Mouse (Mus musculus): ENCODE measurements around the gene Gm45623. TPM values are rescaled to one million over a fixed set of nuclear protein-coding genes. Genes with fewer than 3 reads are reported as not detected.

Gene Gm45623
- total RNA-seq, 2 experiments from 2014 or later, result 13.0 to 16.7 TPM

GRCm38 (mm10) chr13:56757201-56757600 is 3.6 kb upstream of the Gm45623 start:
- intact Hi-C loops (cut with DNase I), result loop anchor here (10.0 kb wide), 1 partner anchor 282 kb away; no protein-coding TSS in a partner anchor

GRCm38 (mm10) chr13:56755871-56756270 is 2.2 kb upstream of the Gm45623 start:
- intact Hi-C loops (cut with DNase I), result loop anchor here (10.0 kb wide), 1 partner anchor 281 kb away; no protein-coding TSS in a partner anchor
- no peak for DNase-seq (ENCODE audit: low spot score in 2 of 2)

More at GRCm38 (mm10) chr13:56757201-56757600, 3.6 kb upstream of the Gm45623 start:
- DNase-seq (ENCODE audit: low spot score in 2 of 2), result no peak

- no peak for DNase-seq (ENCODE audit: low spot score in 2 of 2)
- intact Hi-C loops (cut with DNase I), result loop anchor here (10.0 kb wide), 1 partner anchor 278 kb away; no protein-coding TSS in a partner anchor
Observed at GRCm38 (mm10) chr13:56752474-56753191, 994 bp downstream of the Gm45623 start.

DNA sequence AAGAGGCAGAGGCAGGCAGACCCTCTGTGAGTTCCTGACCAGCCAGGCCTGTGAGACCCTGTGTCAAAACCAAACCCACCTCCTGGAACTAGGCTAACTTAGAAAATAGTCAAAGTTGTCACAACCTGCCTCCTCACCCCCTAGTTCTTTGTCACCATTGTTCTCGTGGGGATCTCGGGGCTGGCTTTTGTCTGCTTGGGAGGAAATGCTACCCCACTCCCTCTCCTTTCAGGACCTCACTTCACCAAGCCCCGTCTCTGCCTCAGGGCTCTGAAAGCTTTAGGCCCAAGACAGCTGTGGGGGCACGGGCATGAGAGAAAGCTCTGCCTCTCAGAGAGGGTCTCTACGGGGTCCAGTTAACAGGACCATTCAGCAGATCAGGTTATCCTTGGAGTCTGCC is 1.9 kb downstream of the Gm45623 start:
- intact Hi-C loops (cut with DNase I), result loop anchor here (10.0 kb wide), 1 partner anchor 277 kb away; no protein-coding TSS in a partner anchor
- no peak for DNase-seq (ENCODE audit: low spot score in 2 of 2)

GRCm38 (mm10) chr13:56749377-56749776 is 4.2 kb downstream of the Gm45623 start:
- intact Hi-C loops (cut with DNase I), result no loop called here
- no peak for DNase-seq (ENCODE audit: low spot score in 2 of 2)

- no peak for DNase-seq (ENCODE audit: low spot score in 2 of 2)
- intact Hi-C loops (cut with DNase I), result no loop called here
Observed at GRCm38 (mm10) chr13:56747554-56747953, 6.1 kb downstream of the Gm45623 start.

DNA sequence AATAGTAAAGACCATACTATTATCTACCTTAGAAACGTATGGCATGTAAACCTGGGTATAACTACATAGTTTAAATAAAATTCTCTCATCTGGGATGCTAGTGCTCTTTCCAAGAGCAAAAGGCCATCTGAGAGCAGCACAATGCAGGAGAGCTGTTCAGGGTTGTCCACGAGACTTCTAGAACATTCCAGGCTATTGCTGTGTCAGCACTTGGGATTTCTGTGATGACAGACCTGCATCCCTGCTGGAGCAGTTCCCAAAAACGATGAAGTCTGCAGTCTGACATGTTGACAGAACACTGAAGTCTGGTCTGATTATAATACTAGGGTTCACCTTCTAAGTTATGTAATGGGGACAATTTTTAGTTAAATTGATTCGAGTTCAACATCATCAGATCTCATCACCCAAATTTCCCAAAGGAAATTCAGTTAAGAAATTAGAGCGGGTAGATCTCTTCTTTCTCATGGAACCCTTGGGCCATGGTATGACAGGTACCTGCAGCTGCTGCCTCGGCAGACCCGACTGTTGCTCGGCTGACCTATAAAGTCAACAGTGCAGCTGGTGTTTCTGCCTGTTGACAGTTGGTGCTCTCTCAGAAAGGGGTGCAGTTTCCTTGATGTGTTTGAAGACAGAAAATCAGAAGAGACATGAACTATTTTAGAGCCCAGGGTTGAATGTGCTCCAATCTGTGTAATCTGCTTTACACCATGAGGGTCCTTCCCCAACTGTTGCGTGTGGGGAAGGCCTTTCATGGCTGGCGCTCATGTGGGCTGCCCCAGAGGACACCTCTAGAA is 6.7 kb downstream of the Gm45623 start:
- no peak for DNase-seq (ENCODE audit: low spot score in 2 of 2)
- intact Hi-C loops (cut with DNase I), result no loop called here

- intact Hi-C loops (cut with DNase I), result no loop called here
- no peak for DNase-seq (ENCODE audit: low spot score in 2 of 2)
Observed at GRCm38 (mm10) chr13:56742325-56742901, 11.2 kb downstream of the Gm45623 start.

DNA sequence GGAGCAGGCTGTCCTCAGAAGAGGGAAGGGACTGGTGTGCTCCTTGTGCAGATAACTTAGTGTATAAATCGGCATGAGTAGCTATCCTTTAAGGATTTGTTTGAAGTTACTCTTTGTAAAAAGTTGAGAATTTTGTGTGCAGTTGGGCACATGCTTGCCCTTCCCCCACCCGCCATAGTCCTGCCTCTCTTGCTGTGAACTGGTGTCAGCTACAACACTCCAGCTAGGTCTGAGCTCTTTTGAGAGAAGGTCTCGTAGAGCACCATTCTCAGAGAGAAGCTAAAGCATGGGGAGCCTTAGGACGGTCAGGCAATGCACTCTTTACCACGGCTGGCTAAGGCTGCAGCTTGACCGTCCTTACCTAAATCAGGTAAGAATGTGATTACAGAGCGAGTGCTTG is 11.9 kb downstream of the Gm45623 start:
- no peak for DNase-seq (ENCODE audit: low spot score in 2 of 2)
- intact Hi-C loops (cut with DNase I), result no loop called here

DNA sequence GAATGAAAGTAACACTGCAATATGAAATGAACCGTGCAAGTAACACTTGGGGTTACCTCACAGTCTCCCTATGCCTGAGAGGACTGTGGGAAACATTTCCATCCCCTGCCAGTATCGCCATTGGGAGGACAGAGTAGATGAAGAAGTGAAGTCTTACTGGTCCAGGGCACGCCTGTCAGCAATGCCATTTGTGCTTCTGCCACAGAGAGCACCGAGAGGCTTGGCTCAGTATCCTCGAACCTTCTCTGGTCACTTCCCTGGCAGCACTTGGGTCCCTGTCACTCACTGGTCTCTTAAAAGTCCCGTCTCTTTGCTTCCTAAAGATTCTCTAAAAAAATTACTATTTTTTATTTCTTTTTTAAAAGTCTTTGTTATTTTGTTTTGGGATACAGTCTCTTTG is 13.1 kb downstream of the Gm45623 start:
- no peak for DNase-seq (ENCODE audit: low spot score in 2 of 2)
- intact Hi-C loops (cut with DNase I), result no loop called here

- no peak for DNase-seq (ENCODE audit: low spot score in 2 of 2)
Observed at GRCm38 (mm10) chr13:56739556-56739955, 14.1 kb downstream of the Gm45623 start.

DNA sequence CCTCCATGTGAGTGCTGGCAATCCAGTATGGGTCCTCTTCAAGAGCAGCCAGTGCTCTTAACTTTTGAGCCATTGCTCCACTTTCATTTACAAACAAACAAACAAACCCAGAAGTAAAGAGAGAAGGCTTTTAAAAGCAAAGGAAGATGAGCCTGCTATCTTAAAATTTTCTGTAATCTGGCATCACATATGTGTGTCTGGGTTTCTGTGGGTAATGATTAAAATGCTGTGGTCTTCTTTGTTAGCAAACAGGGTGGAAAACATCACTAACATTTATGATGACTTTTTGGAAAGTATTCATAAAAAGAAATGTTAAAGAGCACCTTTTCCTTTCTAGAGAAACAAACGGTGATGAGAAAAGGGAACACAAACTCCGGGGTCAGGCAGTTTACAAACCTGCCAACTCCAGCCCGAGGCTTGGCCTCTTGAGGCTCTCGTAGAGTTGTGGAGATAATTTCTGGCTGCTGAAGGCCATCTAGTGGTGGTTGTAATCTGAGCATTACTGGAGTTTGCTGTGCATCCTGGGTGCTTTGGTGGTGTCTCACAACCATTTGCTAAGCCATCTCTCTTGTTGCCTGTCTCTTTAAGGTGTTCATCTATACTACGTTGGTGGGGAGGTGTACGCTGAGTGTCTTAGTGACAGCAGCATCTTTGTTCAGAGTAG is 18.3 kb downstream of the Gm45623 start:
- DNase-seq (ENCODE audit: low spot score in 2 of 2), result peak in 1 of 2 experiments; percentile 18
- intact Hi-C loops (cut with DNase I), result no loop called here

More at GRCm38 (mm10) chr13:56739556-56739955, 14.1 kb downstream of the Gm45623 start:
- intact Hi-C loops (cut with DNase I), result no loop called here

DNA sequence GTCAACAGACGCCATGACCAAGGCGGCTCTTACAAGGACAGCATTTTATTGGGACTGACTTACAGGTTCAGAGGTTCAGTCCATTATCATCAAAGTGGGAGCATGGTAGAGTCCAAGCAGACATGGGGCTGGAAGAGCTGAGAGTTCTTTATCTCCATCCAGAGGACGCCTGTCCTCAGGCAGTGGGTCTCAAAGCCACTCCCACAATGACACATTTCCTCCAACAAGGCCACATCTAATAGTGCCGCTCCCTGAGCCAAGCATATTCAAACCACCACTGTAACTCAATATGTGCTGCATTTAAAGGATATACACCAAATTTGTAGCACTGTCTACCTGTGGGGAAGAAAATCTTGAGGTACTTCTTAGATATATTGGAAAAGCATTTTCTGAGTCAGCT is 19.0 kb downstream of the Gm45623 start:
- intact Hi-C loops (cut with DNase I), result loop anchor here (5.0 kb wide), 1 partner anchor 177 kb away; no protein-coding TSS in a partner anchor
- DNase-seq (ENCODE audit: low spot score in 2 of 2), result no peak

DNA sequence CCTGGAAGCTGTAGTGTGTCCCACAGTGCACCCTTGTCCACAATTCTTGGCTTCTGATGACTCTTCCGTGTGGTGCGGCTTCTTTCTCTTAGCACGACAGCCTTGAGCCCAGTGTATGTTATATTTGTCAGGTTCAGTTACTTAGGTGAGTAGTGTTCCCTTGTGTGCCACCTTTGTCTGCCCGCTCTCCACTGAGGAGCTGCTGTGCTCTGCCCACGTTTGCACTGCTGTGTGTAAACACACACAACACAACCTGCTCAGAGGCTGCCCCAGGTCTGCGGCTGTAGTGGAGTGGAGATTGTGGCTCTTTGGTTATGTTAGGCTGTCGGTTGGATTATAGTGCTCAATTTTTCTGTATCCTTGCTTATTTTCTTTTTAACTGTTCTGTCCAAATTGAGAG is 24.6 kb downstream of the Gm45623 start:
- intact Hi-C loops (cut with DNase I), result no loop called here
- no peak for DNase-seq (ENCODE audit: low spot score in 2 of 2)

- intact Hi-C loops (cut with DNase I), result no loop called here
- DNase-seq (ENCODE audit: low spot score in 2 of 2), result no peak
Observed at GRCm38 (mm10) chr13:56726551-56726950, 27.1 kb downstream of the Gm45623 start.

DNA sequence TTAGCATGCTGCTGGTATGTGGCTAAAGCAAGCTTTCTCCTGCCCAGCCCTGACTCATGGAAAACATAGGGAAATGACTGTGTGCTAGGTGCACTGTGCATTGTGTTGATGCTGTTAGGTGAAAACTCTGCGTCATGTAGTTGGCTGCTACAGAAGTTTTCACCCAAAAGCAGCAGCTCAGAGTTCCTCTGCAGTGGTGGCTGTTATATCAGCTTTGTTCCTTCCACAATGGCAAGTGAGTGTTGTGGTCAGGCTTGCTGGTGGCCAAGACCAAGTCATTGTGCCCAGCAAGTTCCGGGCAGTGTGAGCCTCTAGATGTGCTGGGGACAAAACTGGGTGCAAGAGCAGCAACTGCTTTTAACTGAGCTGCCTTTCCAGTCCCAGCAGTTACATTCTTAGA is 41.4 kb downstream of the Gm45623 start:
- intact Hi-C loops (cut with DNase I), result no loop called here
- no peak for DNase-seq (ENCODE audit: low spot score in 2 of 2)

DNA sequence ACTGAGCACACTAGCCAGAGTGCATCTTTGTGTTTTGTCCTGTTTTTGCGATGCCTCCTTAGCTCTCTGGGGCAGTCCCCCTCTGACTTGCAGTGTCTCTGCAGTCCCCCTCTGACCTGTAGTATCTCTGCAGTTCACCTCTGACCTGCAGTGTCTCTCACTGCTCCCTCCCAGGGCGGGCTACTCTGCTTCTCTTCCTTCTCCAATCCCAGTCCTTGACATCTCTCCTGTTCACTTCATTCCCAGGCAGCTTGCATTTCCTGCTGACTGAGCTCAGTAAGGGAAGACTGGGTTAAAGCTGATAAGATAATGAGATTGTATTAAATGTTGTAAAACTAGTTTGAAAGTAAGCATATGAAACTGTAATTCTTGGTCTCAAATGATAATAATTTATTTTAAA is 43.0 kb downstream of the Gm45623 start:
- intact Hi-C loops (cut with DNase I), result no loop called here
- no peak for DNase-seq (ENCODE audit: low spot score in 2 of 2)

DNA sequence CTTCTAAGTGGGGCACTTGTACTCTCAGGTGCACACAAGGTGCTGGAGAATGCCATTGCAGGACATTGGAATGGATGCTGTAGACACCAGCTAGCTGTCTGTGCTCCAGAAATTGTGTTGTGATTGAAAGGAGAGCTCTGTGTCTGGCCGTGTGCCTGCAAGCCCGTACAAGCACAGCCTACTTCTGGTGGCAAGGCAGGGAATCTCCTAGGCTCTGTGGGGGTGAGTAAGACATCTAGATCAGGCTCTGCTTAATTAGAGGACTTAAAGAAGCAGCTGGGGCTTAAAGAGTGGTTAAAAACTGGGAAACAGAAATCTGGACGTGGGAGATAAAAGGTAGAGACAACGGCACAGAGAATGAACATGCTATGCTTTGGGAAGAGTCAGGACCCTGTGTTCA is 46.0 kb downstream of the Gm45623 start:
- no peak for DNase-seq (ENCODE audit: low spot score in 2 of 2)
- intact Hi-C loops (cut with DNase I), result no loop called here

DNA sequence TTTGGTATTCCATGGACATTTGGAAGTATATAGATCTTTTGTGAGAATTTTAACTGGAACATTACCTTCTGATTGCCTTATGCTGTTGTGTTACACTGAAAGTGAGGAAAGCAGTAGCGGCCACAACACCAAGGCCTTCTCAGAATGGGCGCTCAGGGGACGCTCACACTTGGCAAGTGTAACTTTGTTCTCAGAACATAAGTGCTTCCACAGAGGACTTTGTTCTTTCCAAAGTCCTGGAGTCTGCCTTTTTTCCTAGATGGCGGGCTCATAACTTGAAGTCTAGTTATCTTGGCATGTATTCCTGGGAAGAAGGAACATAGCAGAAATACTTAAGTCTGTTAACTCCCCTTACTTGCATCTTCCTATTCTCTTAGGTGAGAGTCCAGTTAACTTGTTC is 46.5 kb downstream of the Gm45623 start:
- no peak for DNase-seq (ENCODE audit: low spot score in 2 of 2)
- intact Hi-C loops (cut with DNase I), result no loop called here

DNA sequence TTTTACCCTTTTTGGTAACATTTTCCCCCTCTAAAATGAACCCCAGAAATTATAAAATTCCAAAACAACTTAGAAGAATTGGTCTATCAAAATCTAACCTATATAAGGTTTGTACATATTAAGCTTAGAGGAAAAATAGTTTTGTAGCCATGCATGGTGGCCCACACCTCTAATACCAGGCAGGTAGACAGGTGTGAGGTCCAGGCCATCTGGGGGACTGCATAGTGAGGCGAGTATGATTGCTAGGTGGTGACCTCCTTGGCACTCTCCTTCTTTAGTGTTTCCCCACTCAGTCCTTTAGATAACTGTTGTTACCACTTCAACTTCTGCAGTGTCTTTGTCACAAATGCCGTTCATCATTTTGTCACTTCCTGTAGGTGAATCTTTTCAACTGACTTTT is 49.0 kb downstream of the Gm45623 start:
- intact Hi-C loops (cut with DNase I), result no loop called here
- DNase-seq (ENCODE audit: low spot score in 2 of 2), result no peak

All from left cerebral cortex, postnatal 36 days (tissue).